Mouse (Mus musculus): ENCODE results near the gene Unc5b.
"Not testable (repeated sequence)": the region's sequence is repeated elsewhere in the genome, so short reads cannot be mapped to it uniquely, and the experiment has no call there.

Unc5b gene

GRCm38 (mm10) chr10:60831379-60831778, at the start of gene Unc5b:
TSS of gene Unc5b (minus strand) at chr10:60831581.
- peak; percentile 52 to 72 for DNase-seq (ENCODE audit: low spot score in 2 of 2)

- DNase-seq (ENCODE audit: low spot score in 2 of 2) = no peak
Observed at GRCm38 (mm10) chr10:60879817-60880216, 48.4 kb upstream of the Unc5b start.

GRCm38 (mm10) chr10:60877075-60877474, 45.7 kb upstream of the Unc5b start:
- no peak for DNase-seq (ENCODE audit: low spot score in 2 of 2)

DNA sequence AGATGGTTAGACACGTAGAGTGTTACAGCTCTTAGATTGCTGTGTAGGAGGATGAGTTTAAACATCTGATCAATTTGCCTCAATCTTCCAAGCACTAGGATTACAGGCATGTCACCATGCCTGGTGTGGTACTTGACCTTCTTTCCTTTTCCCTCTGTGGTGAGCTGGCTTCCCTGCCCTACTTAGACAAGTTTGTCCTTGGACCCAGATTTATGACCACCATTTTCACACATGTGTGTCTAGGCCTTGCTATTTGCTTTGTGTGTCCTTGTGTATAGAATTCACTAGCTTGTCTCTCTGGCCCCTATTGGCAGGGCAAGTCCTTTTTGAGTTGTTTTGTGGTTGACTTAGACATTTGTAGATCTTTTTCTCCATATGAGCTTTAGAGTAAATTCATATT, 43.6 kb upstream of the Unc5b start:
- DNase-seq (ENCODE audit: low spot score in 2 of 2) = no peak

DNA sequence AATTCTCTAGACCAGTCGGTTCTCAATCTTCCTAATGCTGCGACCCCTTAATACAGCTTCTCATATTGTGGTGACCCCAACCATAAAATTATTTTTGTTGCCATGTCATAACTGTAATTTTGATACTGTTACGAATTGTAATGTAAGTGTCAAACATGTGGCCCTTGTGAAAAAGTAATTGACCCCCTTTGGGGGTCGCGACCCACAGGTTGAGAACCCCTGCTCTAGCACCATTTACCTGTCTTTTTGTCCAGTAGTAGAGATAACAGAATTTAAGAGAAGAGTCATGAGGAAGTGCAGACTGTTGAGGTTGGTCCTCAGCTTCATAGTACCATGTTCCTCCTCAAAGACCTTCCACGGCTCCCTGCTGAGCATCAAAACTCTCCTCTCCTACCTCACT, 31.9 kb upstream of the Unc5b start:
- no peak for DNase-seq (ENCODE audit: low spot score in 2 of 2)

- no peak for DNase-seq (ENCODE audit: low spot score in 2 of 2)
Observed at GRCm38 (mm10) chr10:60862477-60863293, 31.3 kb upstream of the Unc5b start.

- not testable (repeated sequence) for DNase-seq (ENCODE audit: low spot score in 2 of 2)
Observed at GRCm38 (mm10) chr10:60845271-60845670, 13.9 kb upstream of the Unc5b start.

DNA sequence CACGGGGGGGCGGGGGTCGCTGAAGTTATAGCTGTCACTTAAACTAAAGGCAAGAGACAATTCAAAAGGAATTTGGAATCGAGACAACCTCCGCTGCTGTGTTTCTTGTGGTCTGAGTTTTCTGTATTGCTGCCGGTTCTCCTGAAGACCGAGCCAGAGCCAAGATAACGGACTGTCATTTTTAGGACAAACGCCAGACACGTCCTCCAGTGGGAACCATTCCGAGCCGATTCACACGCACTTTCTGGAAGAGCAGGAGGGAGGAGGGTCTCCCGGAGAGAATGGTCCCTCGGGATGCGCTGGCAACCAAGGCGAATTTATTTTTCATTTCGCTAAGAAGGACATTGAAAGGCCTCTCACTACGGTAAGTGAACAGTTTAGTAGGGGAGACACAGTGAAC, 7.4 kb upstream of the Unc5b start:
- no peak for DNase-seq (ENCODE audit: low spot score in 2 of 2)

DNA sequence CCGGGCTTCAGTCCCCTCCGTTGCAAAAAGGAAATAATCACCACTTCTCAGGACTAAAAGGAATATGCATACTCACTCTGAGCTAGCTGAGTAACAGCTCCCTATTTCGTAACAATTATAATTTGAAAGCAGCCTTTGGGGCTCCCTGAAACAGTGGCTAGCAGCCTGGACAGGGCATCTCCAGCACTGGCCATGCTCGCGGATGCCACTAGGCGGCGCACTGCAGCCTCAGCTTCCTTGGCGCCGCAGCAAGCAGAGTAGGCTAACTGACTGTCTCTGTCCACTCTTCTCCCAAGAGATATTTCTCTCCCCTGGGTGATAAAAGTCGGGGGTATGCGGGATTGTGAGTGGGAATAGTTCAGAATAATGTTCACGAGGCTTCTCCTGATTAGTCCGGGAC, 3.6 kb upstream of the Unc5b start:
- DNase-seq (ENCODE audit: low spot score in 2 of 2) = peak; percentile 47 to 77

DNA sequence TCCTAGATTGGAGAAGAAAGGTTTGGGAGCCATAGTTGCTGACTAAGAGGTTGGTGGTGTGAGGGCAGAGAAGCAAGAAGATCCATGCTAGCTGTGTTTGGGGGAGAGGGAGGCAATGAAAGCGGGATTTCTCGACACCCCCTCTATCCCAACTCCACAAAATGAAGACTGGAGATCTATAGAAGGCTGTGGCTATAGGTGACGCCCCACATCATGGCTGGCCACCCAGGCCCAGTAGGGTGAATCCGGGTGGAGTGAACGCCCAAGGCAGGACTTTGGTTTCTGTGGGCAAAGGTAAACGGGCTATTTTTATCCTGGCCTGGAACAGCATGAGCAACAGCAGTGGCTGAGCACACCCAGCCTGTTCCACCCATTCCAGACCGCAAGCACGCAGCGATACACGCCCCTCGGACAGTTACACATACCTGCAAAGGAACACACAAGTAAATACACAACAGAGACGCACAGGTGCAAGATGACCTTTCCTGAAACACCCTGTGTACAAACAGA, 1.3 kb upstream of the Unc5b start:
- no peak for DNase-seq (ENCODE audit: low spot score in 2 of 2)

GRCm38 (mm10) chr10:60830556-60831350, 628 bp downstream of the Unc5b start:
- DNase-seq (ENCODE audit: low spot score in 2 of 2) = no peak

GRCm38 (mm10) chr10:60830000-60830399, 1.4 kb downstream of the Unc5b start:
- no peak for DNase-seq (ENCODE audit: low spot score in 2 of 2)

DNA sequence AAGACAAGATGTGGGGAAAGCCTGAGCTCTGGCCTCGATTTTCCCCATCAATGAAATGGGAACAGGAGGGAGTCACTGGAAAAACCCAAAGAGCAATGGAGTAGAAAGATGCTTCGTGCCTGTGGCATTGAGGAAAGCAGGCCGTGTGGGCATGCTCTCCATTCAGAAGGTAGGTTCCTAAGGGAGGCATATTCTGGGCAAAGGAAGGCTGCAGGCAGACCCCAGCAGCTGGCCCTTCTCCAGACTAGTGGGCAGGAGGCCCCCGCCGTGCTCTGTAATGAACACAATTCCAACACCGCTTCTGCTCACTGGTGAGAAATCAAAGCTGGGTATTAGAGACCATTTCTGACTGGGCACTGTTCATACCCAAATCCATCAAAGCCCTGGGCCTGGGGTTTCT, 2.3 kb downstream of the Unc5b start:
- no peak for DNase-seq (ENCODE audit: low spot score in 2 of 2)

GRCm38 (mm10) chr10:60827901-60828670, 3.3 kb downstream of the Unc5b start:
- DNase-seq (ENCODE audit: low spot score in 2 of 2) = no peak

GRCm38 (mm10) chr10:60827266-60827665, 4.1 kb downstream of the Unc5b start:
- no peak for DNase-seq (ENCODE audit: low spot score in 2 of 2)

GRCm38 (mm10) chr10:60826461-60827237, 4.7 kb downstream of the Unc5b start:
- no peak for DNase-seq (ENCODE audit: low spot score in 2 of 2)

DNA sequence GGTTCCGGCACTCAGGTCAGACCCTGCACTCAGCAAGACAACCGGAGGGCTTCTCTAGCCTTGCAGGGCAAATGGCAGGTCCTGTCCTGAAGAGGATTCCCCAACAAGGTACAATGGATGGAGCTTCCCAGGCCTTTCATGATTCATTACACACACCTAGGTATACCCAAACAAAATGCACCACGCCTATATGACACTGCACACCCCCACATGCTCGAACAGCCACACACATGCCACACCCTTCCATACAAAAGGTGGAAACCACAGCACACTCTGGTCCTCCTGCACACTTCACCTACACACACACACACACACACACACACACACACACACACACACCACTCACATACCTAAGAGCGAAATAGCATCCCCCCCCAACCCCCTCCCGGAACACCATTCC, 5.4 kb downstream of the Unc5b start:
- no peak for DNase-seq (ENCODE audit: low spot score in 2 of 2)

DNA sequence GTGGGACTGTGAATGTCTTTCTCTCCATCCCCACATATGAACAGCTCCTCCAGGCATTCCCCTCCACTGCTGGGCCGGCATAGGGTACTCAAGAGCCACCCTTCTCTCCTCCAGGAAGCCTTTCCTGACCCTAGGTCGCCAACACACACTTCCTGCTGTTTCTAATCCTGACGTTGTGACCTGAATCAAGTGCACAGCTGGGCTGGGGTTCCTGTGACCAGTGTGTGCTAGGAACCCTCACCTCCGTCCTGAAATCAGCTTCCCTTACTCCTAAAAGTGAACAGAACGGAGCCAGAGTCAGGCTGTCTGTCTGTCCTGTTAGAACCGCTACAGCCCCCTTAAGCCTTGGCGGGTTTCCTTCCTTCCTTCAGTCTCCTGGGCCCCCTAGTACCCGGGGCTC, 7.6 kb downstream of the Unc5b start:
- no peak for DNase-seq (ENCODE audit: low spot score in 2 of 2)

DNA sequence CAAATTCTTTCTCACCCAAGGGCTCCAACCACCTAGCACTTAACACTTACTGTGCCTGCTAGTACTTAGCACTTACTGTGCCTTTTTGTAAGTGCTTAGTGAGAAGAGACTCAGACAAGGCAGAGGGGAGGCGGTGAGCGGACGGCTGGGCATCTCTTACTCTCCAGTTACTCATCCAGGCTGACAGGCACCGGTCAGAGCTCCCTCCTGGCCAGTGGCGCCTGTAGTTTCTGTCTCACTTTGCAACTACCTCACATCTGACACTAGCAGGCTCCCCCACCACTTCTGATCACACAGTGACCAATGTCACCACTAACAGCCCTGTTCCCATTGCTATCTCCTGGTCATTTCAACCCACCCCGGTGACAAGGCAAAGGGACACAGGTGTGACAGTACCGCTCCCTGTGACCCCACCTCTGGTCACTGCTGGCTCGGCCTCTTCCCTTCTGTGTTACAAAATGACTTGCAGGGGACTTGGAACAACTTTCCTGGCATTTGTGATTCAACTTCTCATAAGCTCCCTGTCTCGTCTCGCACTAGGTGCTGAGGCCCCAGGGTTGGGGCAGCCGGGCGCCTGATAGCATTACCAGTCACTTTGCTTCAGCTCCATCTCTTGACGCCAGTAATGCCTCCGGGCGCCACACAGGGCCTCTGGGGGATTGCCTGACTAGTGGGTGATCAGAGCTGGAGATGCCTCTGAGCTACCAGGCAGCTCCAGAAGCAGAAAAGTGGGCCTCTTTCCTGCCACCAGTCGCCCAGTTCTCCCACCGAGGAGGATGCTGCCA, 8.5 kb downstream of the Unc5b start:
- no peak for DNase-seq (ENCODE audit: low spot score in 2 of 2)

DNA sequence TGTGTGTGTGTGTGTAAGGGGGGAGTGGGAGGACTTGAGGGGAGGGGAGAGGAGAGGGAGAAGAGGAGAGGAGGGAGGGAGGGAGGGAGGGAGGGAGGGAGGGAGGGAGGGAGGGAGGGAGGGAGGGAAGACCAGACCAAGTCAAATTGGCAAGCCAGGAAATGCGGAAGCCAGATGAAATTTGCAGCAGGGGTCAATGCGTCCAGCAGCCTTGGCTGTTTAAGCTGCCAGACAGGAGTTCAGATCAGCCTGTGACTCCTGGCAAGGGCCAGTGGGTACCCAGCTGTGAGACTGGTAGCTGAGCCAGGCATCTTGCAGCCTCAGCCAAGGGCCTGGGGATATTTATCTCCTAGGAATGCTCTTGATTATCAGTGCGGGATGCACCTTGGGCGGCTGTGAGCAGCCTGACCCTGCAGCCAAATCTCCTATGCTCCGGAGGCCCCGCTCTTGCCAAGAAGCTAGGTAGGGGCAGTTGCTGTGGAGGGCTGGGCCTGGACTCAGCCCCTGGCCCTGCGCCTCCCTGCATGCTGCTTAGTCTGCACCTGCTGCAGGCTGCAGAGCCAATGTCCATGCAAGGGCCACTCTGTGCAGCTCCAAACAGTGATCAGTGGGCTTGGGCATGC, 9.5 kb downstream of the Unc5b start:
- no peak for DNase-seq (ENCODE audit: low spot score in 2 of 2)

Measured in spleen, postnatal 10 days (tissue).